Mouse (Mus musculus): Measurements from ENCODE around the gene Ccar1. TPM values are rescaled to one million over a fixed set of nuclear protein-coding genes. Genes with fewer than 3 reads are reported as not detected.
"Not testable (repeated sequence)": the region's sequence is repeated elsewhere in the genome, so short reads cannot be mapped to it uniquely, and the experiment has no call there.

The Ccar1 gene
- polyA plus RNA-seq, 1 experiment from 2014 or later: 86.0 TPM

- H3K36me3 ChIP-seq (ENCODE audit: control insufficient read depth, insufficient read depth, low read length): peaks cover 7% of the 10 kb centered on the region
- H3K4me3 ChIP-seq (ENCODE audit: low read length): no peak overlapping the region
- ATAC-seq: no peak
- H3K4me2 ChIP-seq (ENCODE audit: low read length): no peak overlapping the region
- H3K4me1 ChIP-seq (ENCODE audit: control insufficient read depth, insufficient read depth, low read depth, low read length): no peaks in the 10 kb centered on the region
- no peak overlapping the region for H3K27ac ChIP-seq (ENCODE audit: low read depth, low read length)
- H3K9me3 ChIP-seq (ENCODE audit: control insufficient read depth, low read length): no peaks in the 10 kb centered on the region
- no peaks in the 10 kb centered on the region for H3K27me3 ChIP-seq (replicated peaks; ENCODE audit: control insufficient read depth, insufficient read depth, low read length)
- no peak overlapping the region for H3K9ac ChIP-seq (ENCODE audit: low read depth, low read length)
- WGBS: 93% methylated on average over 7 of the region's 7 CpGs
Observed at GRCm38 (mm10) chr10:62808316-62808715, 16.2 kb upstream of the Ccar1 start.

GRCm38 (mm10) chr10:62804106-62804505 is 12.0 kb upstream of the Ccar1 start:
- no peak overlapping the region for H3K4me3 ChIP-seq (ENCODE audit: low read length)
- H3K36me3 ChIP-seq (ENCODE audit: control insufficient read depth, insufficient read depth, low read length): no peaks in the 10 kb centered on the region
- no peaks in the 10 kb centered on the region for H3K4me1 ChIP-seq (ENCODE audit: control insufficient read depth, insufficient read depth, low read depth, low read length)
- ATAC-seq: no peak
- no peak overlapping the region for H3K9ac ChIP-seq (ENCODE audit: low read depth, low read length)
- no peaks in the 10 kb centered on the region for H3K27me3 ChIP-seq (replicated peaks; ENCODE audit: control insufficient read depth, insufficient read depth, low read length)
- no peak overlapping the region for H3K4me2 ChIP-seq (ENCODE audit: low read length)
- 81% methylated on average over 2 of the region's 2 CpGs for WGBS
- H3K9me3 ChIP-seq (ENCODE audit: control insufficient read depth, low read length): no peaks in the 10 kb centered on the region
- no peak overlapping the region for H3K27ac ChIP-seq (ENCODE audit: low read depth, low read length)

- Histone ChIP-seq H3K27me3 (replicated peaks; ENCODE audit: control insufficient read depth, insufficient read depth, low read length) (no peaks in the 10 kb centered on the region), H3K27ac (ENCODE audit: low read depth, low read length) (no peak overlapping the region), H3K9ac (ENCODE audit: low read depth, low read length) (no peak overlapping the region), H3K4me2 (ENCODE audit: low read length) (no peak overlapping the region), H3K9me3 (ENCODE audit: control insufficient read depth, low read length) (no peaks in the 10 kb centered on the region), H3K36me3 (ENCODE audit: control insufficient read depth, insufficient read depth, low read length) (no peaks in the 10 kb centered on the region), H3K4me1 (ENCODE audit: control insufficient read depth, insufficient read depth, low read depth, low read length) (no peaks in the 10 kb centered on the region), H3K4me3 (ENCODE audit: low read length) (no peak overlapping the region)
- no peak for ATAC-seq
- 100% methylated on average over 2 of the region's 2 CpGs for WGBS
Observed at GRCm38 (mm10) chr10:62803296-62803695, 11.2 kb upstream of the Ccar1 start.

GRCm38 (mm10) chr10:62794221-62794620 is 2.1 kb upstream of the Ccar1 start:
- Histone ChIP-seq H3K4me3 (ENCODE audit: low read length) (no peak overlapping the region), H3K9ac (ENCODE audit: low read depth, low read length) (no peak overlapping the region), H3K4me2 (ENCODE audit: low read length) (no peak overlapping the region), H3K36me3 (ENCODE audit: control insufficient read depth, insufficient read depth, low read length) (peaks cover 5% of the 10 kb centered on the region; the same call in 1 of the 2 replicates), H3K9me3 (ENCODE audit: control insufficient read depth, low read length) (no peaks in the 10 kb centered on the region), H3K27me3 (replicated peaks; ENCODE audit: control insufficient read depth, insufficient read depth, low read length) (no peaks in the 10 kb centered on the region), H3K4me1 (ENCODE audit: control insufficient read depth, insufficient read depth, low read depth, low read length) (peaks cover 7% of the 10 kb centered on the region), H3K27ac (ENCODE audit: low read depth, low read length) (no peak overlapping the region)
- ATAC-seq: no peak
- WGBS: over 99% methylated on average over 4 of the region's 4 CpGs

GRCm38 (mm10) chr10:62793091-62793453 is 986 bp upstream of the Ccar1 start:
- H3K4me1 ChIP-seq (ENCODE audit: control insufficient read depth, insufficient read depth, low read depth, low read length): peaks cover 7% of the 10 kb centered on the region
- H3K27me3 ChIP-seq (replicated peaks; ENCODE audit: control insufficient read depth, insufficient read depth, low read length): no peaks in the 10 kb centered on the region
- peak overlapping the region; percentile 91 for H3K27ac ChIP-seq (ENCODE audit: low read depth, low read length)
- peaks cover 14% of the 10 kb centered on the region for H3K36me3 ChIP-seq (ENCODE audit: control insufficient read depth, insufficient read depth, low read length)
- peak overlapping the region; percentile 63 for H3K4me2 ChIP-seq (ENCODE audit: low read length)
- peak; percentile 4; the same call in 1 of the 2 replicates for ATAC-seq
- H3K9me3 ChIP-seq (ENCODE audit: control insufficient read depth, low read length): no peaks in the 10 kb centered on the region
- peak overlapping the region; percentile 62; the same call in 1 of the 2 replicates for H3K9ac ChIP-seq (ENCODE audit: low read depth, low read length)
- peak overlapping the region; percentile 98 for H3K4me3 ChIP-seq (ENCODE audit: low read length)
- 39% methylated on average over 2 of the region's 2 CpGs for WGBS

- peak overlapping the region; percentile 74 for H3K4me2 ChIP-seq (ENCODE audit: low read length)
- 2% methylated on average over 49 of the region's 78 CpGs for WGBS
- peak; percentile 78 for ATAC-seq
Observed at GRCm38 (mm10) chr10:62791251-62792176, 572 bp downstream of the Ccar1 start.

GRCm38 (mm10) chr10:62781776-62782175 is 10.3 kb downstream of the Ccar1 start:
- 93% methylated on average over 1 of the region's 1 CpGs for WGBS
- H3K9ac ChIP-seq (ENCODE audit: low read depth, low read length): not testable (repeated sequence)

More at GRCm38 (mm10) chr10:62791251-62792176, 572 bp downstream of the Ccar1 start:
- Histone ChIP-seq H3K27ac (ENCODE audit: low read depth, low read length) (peak overlapping the region; percentile 91), H3K4me1 (ENCODE audit: control insufficient read depth, insufficient read depth, low read depth, low read length) (peaks cover 7% of the 10 kb centered on the region), H3K36me3 (ENCODE audit: control insufficient read depth, insufficient read depth, low read length) (peaks cover 27% of the 10 kb centered on the region), H3K9ac (ENCODE audit: low read depth, low read length) (peak overlapping the region; percentile 100), H3K4me3 (ENCODE audit: low read length) (peak overlapping the region; percentile 98), H3K27me3 (replicated peaks; ENCODE audit: control insufficient read depth, insufficient read depth, low read length) (no peaks in the 10 kb centered on the region), H3K9me3 (ENCODE audit: control insufficient read depth, low read length) (no peaks in the 10 kb centered on the region)

GRCm38 (mm10) chr10:62750781-62751180 is 41.3 kb downstream of the Ccar1 start:
- WGBS: 91% methylated on average over 6 of the region's 6 CpGs
- H3K27ac ChIP-seq (ENCODE audit: low read depth, low read length): no peak overlapping the region

More at GRCm38 (mm10) chr10:62781776-62782175, 10.3 kb downstream of the Ccar1 start:
- H3K4me3 ChIP-seq (ENCODE audit: low read length); H3K9me3 ChIP-seq (ENCODE audit: control insufficient read depth, low read length); H3K27me3 ChIP-seq (replicated peaks; ENCODE audit: control insufficient read depth, insufficient read depth, low read length); H3K27ac ChIP-seq (ENCODE audit: low read depth, low read length); ATAC-seq; H3K4me2 ChIP-seq (ENCODE audit: low read length); H3K4me1 ChIP-seq (ENCODE audit: control insufficient read depth, insufficient read depth, low read depth, low read length): not testable (repeated sequence)
- peaks cover 51% of the 10 kb centered on the region for H3K36me3 ChIP-seq (ENCODE audit: control insufficient read depth, insufficient read depth, low read length)

GRCm38 (mm10) chr10:62739961-62740737 is 51.9 kb downstream of the Ccar1 start:
- Histone ChIP-seq H3K9me3 (ENCODE audit: control insufficient read depth, low read length) (no peaks in the 10 kb centered on the region), H3K4me2 (ENCODE audit: low read length) (no peak overlapping the region), H3K4me1 (ENCODE audit: control insufficient read depth, insufficient read depth, low read depth, low read length) (no peaks in the 10 kb centered on the region), H3K27me3 (replicated peaks; ENCODE audit: control insufficient read depth, insufficient read depth, low read length) (no peaks in the 10 kb centered on the region), H3K9ac (ENCODE audit: low read depth, low read length) (no peak overlapping the region), H3K4me3 (ENCODE audit: low read length) (no peak overlapping the region), H3K27ac (ENCODE audit: low read depth, low read length) (no peak overlapping the region), H3K36me3 (ENCODE audit: control insufficient read depth, insufficient read depth, low read length) (peaks cover 25% of the 10 kb centered on the region)
- 55% methylated on average over 4 of the region's 4 CpGs for WGBS
- ATAC-seq: peak; percentile 63

More at GRCm38 (mm10) chr10:62750781-62751180, 41.3 kb downstream of the Ccar1 start:
- H3K27me3 ChIP-seq (replicated peaks; ENCODE audit: control insufficient read depth, insufficient read depth, low read length): no peaks in the 10 kb centered on the region
- H3K4me2 ChIP-seq (ENCODE audit: low read length): no peak overlapping the region
- no peak overlapping the region for H3K9ac ChIP-seq (ENCODE audit: low read depth, low read length)
- H3K4me1 ChIP-seq (ENCODE audit: control insufficient read depth, insufficient read depth, low read depth, low read length): no peaks in the 10 kb centered on the region
- peaks cover 47% of the 10 kb centered on the region for H3K36me3 ChIP-seq (ENCODE audit: control insufficient read depth, insufficient read depth, low read length)
- no peaks in the 10 kb centered on the region for H3K9me3 ChIP-seq (ENCODE audit: control insufficient read depth, low read length)
- no peak for ATAC-seq
- H3K4me3 ChIP-seq (ENCODE audit: low read length): no peak overlapping the region
